Mouse (Mus musculus): ENCODE results near the gene Dcp1a.
"Not testable (repeated sequence)": the region's sequence is repeated elsewhere in the genome, so short reads cannot be mapped to it uniquely, and the experiment has no call there.

Dcp1a gene

GRCm38 (mm10) chr14:30519323-30519722 is 40.0 kb downstream of the Dcp1a start:
- no peak for DNase-seq (ENCODE audit: low spot score in 2 of 2)

DNA sequence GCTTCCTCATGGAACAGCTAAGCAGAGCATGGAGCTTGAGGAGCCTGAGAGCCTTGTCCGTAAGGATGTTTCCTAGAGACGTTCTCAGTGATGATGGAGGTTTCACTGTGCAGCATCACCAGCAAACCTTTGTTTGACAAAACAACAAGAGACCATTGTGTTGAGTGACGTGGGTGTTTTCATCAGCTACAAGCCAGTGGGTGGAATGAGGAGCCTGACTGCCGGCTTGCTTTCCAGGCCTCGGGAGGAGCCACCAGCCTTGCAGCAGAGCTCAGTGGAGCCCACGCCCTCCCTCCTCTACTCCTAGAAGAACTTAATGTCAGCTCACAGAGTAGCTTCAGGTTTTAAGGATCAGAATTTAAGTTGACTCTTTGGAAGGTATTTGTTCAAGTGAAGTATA is 44.0 kb downstream of the Dcp1a start:
- DNase-seq (ENCODE audit: low spot score in 2 of 2) = no peak

DNA sequence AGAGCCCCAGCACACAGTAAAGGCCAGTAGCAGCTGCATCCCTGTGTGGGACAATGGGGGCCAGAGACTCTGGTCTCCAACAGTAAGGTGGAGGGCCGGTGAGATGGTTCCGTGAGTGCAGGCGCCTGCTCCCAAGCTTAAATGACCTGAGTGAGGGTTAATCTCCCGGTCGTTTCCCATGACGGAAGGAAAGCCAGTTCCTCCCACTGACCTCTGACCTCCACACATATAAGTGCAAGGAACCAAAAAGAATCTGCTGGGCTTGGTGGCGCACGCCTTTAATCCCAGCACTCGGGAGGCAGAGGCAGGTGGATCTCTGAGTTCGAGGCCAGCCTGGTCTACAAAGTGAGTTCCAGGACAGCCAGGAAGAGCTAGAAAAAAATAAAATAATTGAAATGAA is 49.1 kb downstream of the Dcp1a start:
- DNase-seq (ENCODE audit: low spot score in 2 of 2) = no peak

- no peak for DNase-seq (ENCODE audit: low spot score in 2 of 2)
These were observed 49.6 kb downstream of the Dcp1a start for GRCm38 (mm10) chr14:30528961-30529360.

DNA sequence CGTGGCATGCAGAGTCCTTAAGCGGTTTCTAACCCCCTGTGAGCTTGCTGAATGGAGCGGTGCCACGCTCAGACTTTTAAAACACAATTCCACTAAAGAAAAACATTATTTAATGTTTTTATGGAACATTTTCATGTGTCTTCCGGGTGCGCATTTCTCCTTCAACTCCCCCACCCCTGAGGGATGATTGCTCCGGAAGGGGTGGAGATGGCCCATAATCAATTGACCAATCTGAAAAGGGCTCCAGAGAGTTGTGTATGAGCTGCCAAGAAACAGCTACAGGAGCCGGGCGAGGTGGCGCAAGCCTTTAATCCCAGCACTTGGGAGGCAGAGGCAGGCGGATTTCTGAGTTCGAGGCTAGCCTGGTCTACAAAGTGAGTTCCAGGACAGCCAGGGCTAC is 50.1 kb downstream of the Dcp1a start:
- no peak for DNase-seq (ENCODE audit: low spot score in 2 of 2)

DNA sequence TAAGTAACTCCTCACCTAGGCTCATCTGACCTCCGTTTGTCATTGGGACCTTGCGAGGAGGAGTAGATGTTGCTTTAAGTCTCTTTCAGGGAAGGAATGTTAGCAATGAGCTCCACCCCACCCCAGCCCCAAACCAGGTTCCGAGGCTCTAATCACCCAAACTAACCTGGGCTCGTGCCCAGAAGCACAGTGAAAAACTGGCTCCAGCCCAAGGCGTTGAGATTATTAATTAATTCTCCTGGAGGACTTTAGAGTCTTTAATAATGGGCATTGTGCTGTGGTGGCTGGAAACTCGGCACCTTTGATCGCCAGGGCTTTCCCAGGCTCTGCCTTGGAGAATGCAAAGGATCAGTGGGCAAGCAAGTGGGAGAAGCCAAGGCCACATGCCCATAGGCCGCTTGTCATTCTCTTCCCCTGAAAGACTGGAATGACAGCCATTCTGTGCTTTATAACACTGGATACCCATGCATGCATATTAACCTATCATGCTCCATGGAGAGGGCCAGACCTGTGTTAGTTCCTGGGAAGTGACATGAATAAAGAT is 51.5 kb downstream of the Dcp1a start:
- DNase-seq (ENCODE audit: low spot score in 2 of 2) = no peak

DNA sequence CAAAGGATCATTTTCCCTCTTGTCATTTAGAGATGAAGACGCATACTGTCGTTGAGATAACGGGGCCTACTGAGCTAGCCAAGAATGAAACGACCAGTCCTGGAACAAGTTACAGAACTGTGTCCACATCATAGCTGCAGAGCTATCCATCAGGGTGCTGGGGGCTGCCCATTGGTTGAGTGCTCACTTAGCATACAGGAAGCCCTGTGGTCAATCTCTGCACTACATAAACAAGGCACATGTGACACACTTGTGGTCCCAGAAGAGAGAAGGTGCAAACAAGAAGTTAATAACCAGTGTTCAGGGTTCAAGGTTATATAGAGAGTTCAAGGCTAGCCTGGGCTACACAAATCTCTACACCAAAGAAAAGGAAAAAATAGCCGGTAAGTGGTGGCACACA is 52.1 kb downstream of the Dcp1a start:
- DNase-seq (ENCODE audit: low spot score in 2 of 2) = no peak

DNA sequence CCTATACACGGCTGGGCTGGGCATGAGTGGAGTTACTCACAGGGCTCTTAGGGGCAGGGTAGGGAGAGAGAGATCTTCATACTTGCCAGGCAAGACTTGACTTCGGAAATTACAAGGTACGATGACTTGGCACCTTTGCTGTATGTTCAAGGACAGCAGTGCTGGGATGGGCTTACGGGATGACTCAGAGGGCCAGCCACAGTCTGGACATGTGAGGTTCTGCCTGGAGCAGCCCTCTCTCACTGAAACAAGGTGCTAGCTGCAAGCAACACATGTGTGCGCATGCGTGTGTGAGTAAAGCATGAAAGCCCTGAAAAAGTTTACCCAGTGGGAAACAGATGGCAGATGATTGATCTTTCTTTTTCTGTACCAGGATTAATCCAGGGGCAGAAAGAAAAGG is 52.6 kb downstream of the Dcp1a start:
- DNase-seq (ENCODE audit: low spot score in 2 of 2) = no peak

DNA sequence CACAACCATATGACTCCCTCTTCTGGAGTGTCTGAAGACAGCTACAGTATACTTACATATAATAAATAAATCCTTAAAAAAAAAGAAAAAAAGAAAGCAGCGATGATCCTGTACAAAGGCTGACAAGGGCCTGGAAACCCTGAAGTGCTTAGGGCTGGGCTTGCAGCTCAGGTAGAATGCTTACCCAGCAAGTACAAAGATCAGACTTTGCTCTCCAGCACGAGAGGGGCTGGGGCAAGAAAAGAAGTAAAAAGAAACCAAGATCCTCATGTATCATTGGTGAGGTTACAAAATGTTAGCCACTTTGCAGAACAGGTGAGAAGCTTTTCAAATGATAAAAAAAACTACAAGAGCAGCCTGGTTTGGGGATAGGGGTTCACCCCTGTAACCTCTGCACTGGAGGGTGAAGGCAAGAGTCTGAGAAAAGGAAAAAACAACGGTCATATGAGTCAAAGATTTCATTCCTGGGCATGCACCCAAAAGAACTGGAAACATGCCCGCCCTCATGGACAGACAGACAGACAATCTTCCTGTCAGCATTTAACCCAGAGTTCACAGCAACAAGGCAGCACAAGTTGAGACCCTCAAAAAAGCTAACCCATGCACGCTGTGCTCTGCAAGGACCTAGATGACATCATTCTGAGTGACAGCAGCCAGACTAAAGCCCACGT is 54.6 kb downstream of the Dcp1a start:
- no peak for DNase-seq (ENCODE audit: low spot score in 2 of 2)

- no peak for DNase-seq (ENCODE audit: low spot score in 2 of 2)
These were observed 62.2 kb downstream of the Dcp1a start for GRCm38 (mm10) chr14:30541541-30541940.

DNA sequence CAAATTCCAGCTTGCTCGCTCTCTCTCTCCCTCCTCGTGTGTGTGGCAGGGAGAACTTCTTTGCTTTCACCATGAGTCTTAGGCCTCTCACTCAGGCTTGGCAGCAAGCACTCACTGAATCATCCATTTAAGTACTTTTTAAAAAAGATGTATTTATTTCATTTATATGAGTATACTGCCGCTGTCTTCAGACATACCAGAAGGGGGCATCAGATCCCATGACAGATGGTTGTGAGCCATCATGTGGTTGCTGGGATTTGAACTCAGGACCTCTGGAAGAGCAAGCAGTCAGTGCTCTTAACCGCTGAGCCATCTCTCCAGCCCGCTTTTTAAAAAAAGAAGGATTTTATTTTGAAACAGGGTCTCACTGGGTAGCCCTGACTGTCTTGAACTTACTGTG is 64.0 kb downstream of the Dcp1a start:
- not testable (repeated sequence) for DNase-seq (ENCODE audit: low spot score in 2 of 2)

GRCm38 (mm10) chr14:30548131-30548720 is 68.9 kb downstream of the Dcp1a start, which contains the start of gene Tkt:
TSS of gene Tkt (plus strand) at chr14:30548359.
- DNase-seq (ENCODE audit: low spot score in 2 of 2) = no peak

GRCm38 (mm10) chr14:30548965-30549776 is 69.8 kb downstream of the Dcp1a start:
- DNase-seq (ENCODE audit: low spot score in 2 of 2) = peak; percentile 90 to 92

GRCm38 (mm10) chr14:30549777-30550149 is 70.4 kb downstream of the Dcp1a start:
- DNase-seq (ENCODE audit: low spot score in 2 of 2) = peak; percentile 10 to 27

DNA sequence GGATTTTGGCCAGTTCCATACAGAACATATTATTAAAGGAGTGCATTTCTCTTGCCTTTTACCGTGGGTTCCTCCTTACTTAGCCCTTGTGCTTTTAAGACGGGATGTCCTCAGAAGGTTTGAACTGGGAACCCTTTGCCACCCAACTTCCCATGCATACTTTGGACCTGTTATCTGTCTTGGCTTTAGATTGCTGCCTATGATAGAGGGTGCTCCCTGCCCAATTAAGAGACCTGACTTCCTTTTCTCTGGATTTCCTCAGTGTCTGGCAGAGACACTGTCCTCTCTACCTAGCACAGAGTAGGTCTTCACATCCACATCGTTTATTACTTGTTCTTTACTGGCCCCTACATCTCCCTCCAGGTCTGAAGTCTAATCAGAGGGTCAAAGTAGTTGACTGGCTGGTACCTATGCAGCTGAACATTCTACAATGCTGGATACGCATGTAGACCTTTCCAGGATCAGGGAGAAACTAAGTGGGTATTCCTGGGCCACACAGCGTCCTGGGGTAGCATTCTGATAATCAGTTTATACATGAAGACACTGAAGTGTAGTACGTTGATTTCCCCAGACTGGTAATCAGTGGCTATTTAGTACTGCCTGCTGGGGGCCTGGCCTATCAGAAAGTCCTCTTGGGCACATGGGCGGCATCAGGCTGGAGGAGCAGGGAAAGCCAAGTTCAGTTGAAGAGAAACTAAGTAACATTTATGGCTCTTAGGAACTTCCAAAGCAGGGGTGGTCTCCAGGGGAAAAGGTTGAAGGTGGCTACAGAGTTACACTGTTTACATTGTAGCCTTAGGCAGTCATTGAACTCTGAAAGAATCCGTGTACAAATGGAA is 71.1 kb downstream of the Dcp1a start:
- no peak for DNase-seq (ENCODE audit: low spot score in 2 of 2)

DNA sequence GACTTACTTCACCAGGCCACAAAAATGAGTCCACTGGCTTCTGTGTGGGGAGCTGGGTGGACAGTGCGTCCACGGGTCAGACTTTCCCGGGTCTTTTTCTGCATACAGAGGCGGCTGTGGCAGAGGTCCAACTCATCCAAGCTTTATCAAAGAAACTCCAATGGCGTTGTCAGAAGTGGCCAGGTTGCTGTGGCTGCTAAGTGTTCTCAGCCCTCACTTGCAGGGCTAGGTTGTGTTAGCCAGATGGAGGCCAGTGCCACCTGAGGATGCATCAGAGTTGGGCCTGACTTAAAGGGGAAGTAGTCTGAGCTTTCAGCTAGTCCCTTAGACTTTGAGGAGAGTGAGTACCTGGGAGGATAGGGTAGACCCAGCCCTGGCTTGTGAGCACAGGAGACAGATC is 72.2 kb downstream of the Dcp1a start:
- no peak for DNase-seq (ENCODE audit: low spot score in 2 of 2)

GRCm38 (mm10) chr14:30551981-30552380 is 72.6 kb downstream of the Dcp1a start:
- DNase-seq (ENCODE audit: low spot score in 2 of 2) = no peak

- no peak for DNase-seq (ENCODE audit: low spot score in 2 of 2)
These were observed 73.8 kb downstream of the Dcp1a start for GRCm38 (mm10) chr14:30553185-30553584.

- DNase-seq (ENCODE audit: low spot score in 2 of 2) = no peak
These were observed 77.3 kb downstream of the Dcp1a start for GRCm38 (mm10) chr14:30556651-30557050.

GRCm38 (mm10) chr14:30557730-30558129 is 78.4 kb downstream of the Dcp1a start:
- DNase-seq (ENCODE audit: low spot score in 2 of 2) = no peak

GRCm38 (mm10) chr14:30559321-30559850 is 80.1 kb downstream of the Dcp1a start:
- DNase-seq (ENCODE audit: low spot score in 2 of 2) = no peak

Measured in natural killer cell, adult 2 months (primary cell).